Mouse (Mus musculus) testis, adult 2 months (tissue): Measurements from ENCODE around the gene B4galt2.

Source experiments
- CTCF ChIP-seq: fragments of 200-500 bp; IDR thresholded peaks from 2 replicates; pipeline ENCODE4 v1.5.1; 2012; ENCODE audit warnings: low read depth, mild to moderate bottlenecking, inconsistent platforms, low read length, moderate library complexity; ENCODE audit not compliant: control insufficient read depth, insufficient read depth, insufficient replicate concordance
- POLR2A ChIP-seq: fragments of 200-500 bp; IDR thresholded peaks from 2 replicates; pipeline ENCODE4 v1.6.1; 2012; ENCODE audit warnings: low read depth, mild to moderate bottlenecking, inconsistent platforms, low read length, moderate library complexity; ENCODE audit not compliant: control insufficient read depth

DNA sequence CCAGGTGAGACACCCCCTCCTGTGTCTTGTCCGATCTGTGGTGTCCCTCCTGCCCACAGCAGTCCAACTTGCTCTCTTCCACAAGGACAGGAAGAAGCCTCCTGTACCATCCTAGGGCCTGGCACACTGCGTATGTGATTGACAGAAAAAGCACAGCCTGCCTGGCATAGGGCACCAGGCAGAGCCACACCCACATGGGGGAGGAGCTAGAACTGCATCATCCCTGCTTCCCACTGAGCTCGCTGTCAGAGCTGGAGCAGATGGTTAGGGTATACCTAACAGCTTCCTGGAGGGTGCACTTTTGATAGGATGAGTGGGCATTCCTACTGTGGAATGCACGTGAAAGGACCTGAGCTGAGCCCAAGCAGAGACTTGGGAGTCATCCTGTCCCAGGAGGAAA lies 20.5 kb downstream of the B4galt2 start:
- TF ChIP-seq POLR2A (no peak), CTCF (no peak)
